Mouse (Mus musculus) thymus, postnatal 0 days (tissue): ENCODE measurements around the gene Vmn1r127. TPM values are rescaled to one million over a fixed set of nuclear protein-coding genes. Genes with fewer than 3 reads are reported as not detected.
"Not testable (repeated sequence)": the region's sequence is repeated elsewhere in the genome, so short reads cannot be mapped to it uniquely, and the experiment has no call there.

ENCODE experiments used
- DNase-seq: peaks from one replicate; pipeline ENCODE4 v3.0.0-alpha.2; 2015; ENCODE audit warnings: low spot score
- polyA plus RNA-seq: library from polyadenylated mRNA; unstranded; fragments of >200 nt; fragmentation: Nextera tagmentation; extraction: Ambion mirVana; gene quantifications from 2 replicates; pipeline ENCODE4 v1.2.1, GENCODE M21; 2015

Vmn1r127 gene
- not detected in 2 replicates for polyA plus RNA-seq

DNA sequence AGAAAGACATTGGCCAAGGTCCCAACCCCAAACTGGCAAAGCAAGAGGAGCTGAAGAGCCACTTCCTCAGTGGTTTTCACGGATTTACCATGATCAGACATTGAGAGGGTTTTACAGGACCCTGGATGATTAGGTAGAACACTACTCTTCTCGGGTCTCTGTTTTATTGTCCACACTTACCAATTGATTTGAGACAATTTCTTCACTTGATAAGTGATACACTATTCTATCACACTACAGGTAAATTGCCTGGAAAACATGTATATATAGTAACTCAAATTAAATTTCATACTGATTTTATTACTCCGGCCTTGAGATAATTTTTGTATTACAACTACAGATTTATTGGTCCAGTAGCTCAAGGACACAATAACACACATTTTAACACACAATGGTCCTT is at the start of gene Vmn1r127:
Gene Vmn1r127, minus strand, starts transcription at position 101 of the 400 bp plus-strand sequence.
- not testable (repeated sequence) for DNase-seq

DNA sequence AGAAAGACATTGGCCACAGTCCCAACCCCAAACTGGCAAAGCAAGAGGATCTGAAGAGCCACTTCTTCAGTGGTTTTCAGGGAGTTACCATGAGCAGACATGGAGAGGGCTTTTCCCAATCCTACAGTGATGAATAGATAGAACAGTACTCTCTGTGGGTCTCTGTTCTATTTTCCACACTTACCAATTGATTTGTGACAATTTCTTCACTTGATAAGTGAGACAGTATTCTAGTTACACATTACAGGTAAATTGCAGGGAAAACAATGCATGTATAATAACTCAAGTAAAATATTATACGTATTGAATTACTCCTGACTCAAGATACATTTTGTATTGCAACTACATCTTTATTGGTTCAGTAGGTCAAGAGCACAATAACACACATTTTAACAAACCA is 41.5 kb upstream of the Vmn1r127 start, which contains the start of gene Vmn1r129:
Gene Vmn1r129, minus strand, starts transcription at position 101 of the 400 bp plus-strand sequence.
- not testable (repeated sequence) for DNase-seq

- DNase-seq: not testable (repeated sequence)
These were observed 29.4 kb upstream of the Vmn1r127 start, which contains the start of gene Vmn1r128 for GRCm38 (mm10) chr7:21349073-21349472. Gene Vmn1r128 (plus strand): TSS chr7:21349373.

- DNase-seq: not testable (repeated sequence)
These were observed 18.3 kb downstream of the Vmn1r127 start, which contains the start of gene Vmn1r126 for GRCm38 (mm10) chr7:21301367-21301766. Gene Vmn1r126 (minus strand): TSS chr7:21301467.

- DNase-seq: not testable (repeated sequence)
These were observed 47.8 kb downstream of the Vmn1r127 start, which contains the start of gene Vmn1r125 for GRCm38 (mm10) chr7:21271879-21272278. Gene Vmn1r125 (plus strand): TSS chr7:21272179.

Other genes starting within 250 kb of the Vmn1r127 start
- gene Vmn1r121, start 221.3 kb downstream of the Vmn1r127 start, polyA plus RNA-seq: not detected in 2 replicates
- gene Vmn1r122, start 185.7 kb downstream of the Vmn1r127 start, polyA plus RNA-seq: not detected in 2 replicates
- not detected in 2 replicates for gene Vmn1r123, start 157.7 kb downstream of the Vmn1r127 start, polyA plus RNA-seq
- gene Gm5157, start 129.4 kb downstream of the Vmn1r127 start, polyA plus RNA-seq: not detected in 2 replicates
- gene Vmn1r124, start 59.2 kb downstream of the Vmn1r127 start, polyA plus RNA-seq: not detected in 2 replicates
- gene Vmn1r125, start 47.7 kb downstream of the Vmn1r127 start, polyA plus RNA-seq: not detected in 2 replicates
- not detected in 2 replicates for gene Vmn1r126, start 18.4 kb downstream of the Vmn1r127 start, polyA plus RNA-seq
- gene Vmn1r128, start 29.5 kb upstream of the Vmn1r127 start, polyA plus RNA-seq: not detected in 2 replicates
- not detected in 2 replicates for gene Vmn1r129, start 41.4 kb upstream of the Vmn1r127 start, polyA plus RNA-seq
- not detected in 2 replicates for gene Gm6882, start 112.9 kb upstream of the Vmn1r127 start, polyA plus RNA-seq
- not detected in 2 replicates for gene Vmn1r130, start 191.9 kb upstream of the Vmn1r127 start, polyA plus RNA-seq
- gene Vmn1r131, start 226.2 kb upstream of the Vmn1r127 start, polyA plus RNA-seq: not detected in 2 replicates